Mouse (Mus musculus): ENCODE measurements around the gene Entr1.

DNA sequence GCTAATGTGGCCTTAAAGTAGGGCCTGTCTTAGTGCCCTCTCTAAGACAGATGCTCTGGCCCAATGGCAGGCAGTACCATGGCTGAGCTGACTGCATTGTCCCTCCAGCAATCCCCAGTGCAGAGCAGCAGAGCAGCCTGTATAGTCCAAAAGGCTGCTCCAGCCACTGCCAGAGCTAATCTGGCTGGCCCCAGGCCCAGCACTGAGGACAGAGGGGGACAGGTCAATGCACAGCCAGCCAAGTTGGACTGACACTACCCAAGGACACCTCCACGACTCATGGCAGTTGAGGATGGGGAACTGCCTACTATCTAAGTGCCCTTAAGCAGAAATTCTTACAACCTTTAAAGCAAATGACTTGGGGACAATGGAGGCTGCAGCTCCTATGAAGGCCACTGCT lies 20.5 kb downstream of the Entr1 start:
- TF ChIP-seq CTCF (IDR thresholded peaks at IDR 0.05; ENCODE audit: low read depth): no peak
- TF ChIP-seq EP300 (IDR thresholded peaks at IDR 0.05; ENCODE audit: low read depth): no peak

Measured in heart, postnatal 0 days (tissue).